In the genomic region with DNA sequence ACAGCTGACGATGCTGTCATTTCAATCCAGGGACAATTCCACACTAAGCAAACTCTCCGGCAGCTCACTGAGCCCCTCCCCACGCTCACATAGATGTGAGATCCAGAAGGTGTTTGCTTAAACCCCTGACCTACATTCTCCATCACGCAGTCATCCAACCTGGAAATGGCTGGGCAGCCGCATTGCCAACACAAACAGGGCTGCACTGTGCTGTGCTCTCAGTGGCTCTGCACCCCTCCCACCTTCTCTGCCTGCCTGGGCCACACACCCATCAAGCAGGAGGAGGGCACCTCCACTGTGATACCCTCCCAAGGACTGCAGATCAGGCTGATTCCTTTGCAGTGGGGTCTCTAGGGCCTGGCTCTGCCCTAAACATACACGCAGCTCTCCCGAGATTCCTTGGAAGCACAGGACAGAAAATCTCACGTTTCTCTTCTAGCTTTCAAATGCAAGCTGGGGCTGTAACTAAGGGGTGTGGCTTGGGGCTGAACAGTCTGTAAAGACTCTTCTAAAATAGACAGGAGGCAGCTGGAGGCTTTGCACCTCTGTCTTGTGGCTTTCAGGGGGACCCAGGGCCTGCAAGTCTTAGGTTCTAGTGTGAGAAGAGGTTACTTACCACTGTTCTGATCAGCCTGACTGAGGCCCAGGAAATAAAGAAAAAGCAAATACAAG, we compare ENCODE assay signal across 7 mouse cellular contexts.
DNase-seq lines count a peak whose midpoint lies in the region; ATAC-seq and TF ChIP-seq lines count a peak whose summit lies in the region.

No protein-coding gene starts in this region.

- H3K36me3 ChIP-seq in embryonic facial prominence, embryonic 10.5 days (replicated peaks), result no peaks in the 10 kb centered on the region
- no peaks in the 10 kb centered on the region for H3K36me3 ChIP-seq in heart, postnatal 0 days (replicated peaks; ENCODE audit: control insufficient read depth, insufficient read depth, low read length)

- ATAC-seq in heart, postnatal 0 days (ENCODE audit: insufficient read depth, low read depth), result 0 out of 2 replicates have a peak, but pooled peaks have one; percentile 43

- 51% methylated on average over 8 of the region's 8 CpGs for WGBS in embryonic facial prominence, embryonic 10.5 days
- WGBS in heart, postnatal 0 days, result 50% methylated on average over 8 of the region's 8 CpGs

- H3K9ac ChIP-seq in heart, postnatal 0 days (replicated peaks; ENCODE audit: low read depth, low read length), result no peak overlapping the region

- no peaks in the 10 kb centered on the region for H3K27me3 ChIP-seq in embryonic facial prominence, embryonic 10.5 days (replicated peaks; ENCODE audit: low read depth, poor library complexity, severe bottlenecking)
- H3K27me3 ChIP-seq in heart, postnatal 0 days (ENCODE audit: control insufficient read depth, insufficient read depth, low read length), result no peaks in the 10 kb centered on the region

- no peak for TF ChIP-seq EP300 in heart, postnatal 0 days (IDR thresholded peaks at IDR 0.05; ENCODE audit: low read depth)

- no peak for TF ChIP-seq CTCF in heart, postnatal 0 days (IDR thresholded peaks at IDR 0.05; ENCODE audit: low read depth)

- 0 out of 2 replicates have a peak overlapping the region, but pooled peaks have one; percentile 52 for H3K27ac ChIP-seq in embryonic facial prominence, embryonic 10.5 days (replicated peaks)
- H3K27ac ChIP-seq in heart, postnatal 0 days (ENCODE audit: low read depth), result no peak overlapping the region

- DNase-seq in kidney, adult 9 months, result peak; percentile 16
- no peak for DNase-seq in kidney, postnatal 36 days
- peak; percentile 26 for DNase-seq in embryonic facial prominence, embryonic 10.5 days (ENCODE audit: low spot score)
- DNase-seq in heart, postnatal 0 days (ENCODE audit: low spot score), result peak; percentile 31
- peak; percentile 38 for DNase-seq in lung, postnatal 10 days
- no peak for DNase-seq in spleen, adult 12 weeks (ENCODE audit: low spot score)
- DNase-seq in ovary, postnatal 14 days (ENCODE audit: low spot score), result no peak

- peaks cover 59% of the 10 kb centered on the region for H3K4me1 ChIP-seq in embryonic facial prominence, embryonic 10.5 days
- H3K4me1 ChIP-seq in heart, postnatal 0 days (ENCODE audit: control insufficient read depth, insufficient read depth), result no peaks in the 10 kb centered on the region; the same call in 1 of the 2 replicates

- H3K4me2 ChIP-seq in heart, postnatal 0 days (ENCODE audit: low read depth, low read length), result no peak overlapping the region

- no peaks in the 10 kb centered on the region for H3K9me3 ChIP-seq in embryonic facial prominence, embryonic 10.5 days
- H3K9me3 ChIP-seq in heart, postnatal 0 days (replicated peaks; ENCODE audit: control insufficient read depth, low read length), result no peaks in the 10 kb centered on the region

- no peak overlapping the region for H3K4me3 ChIP-seq in embryonic facial prominence, embryonic 10.5 days
- no peak overlapping the region for H3K4me3 ChIP-seq in heart, postnatal 0 days (ENCODE audit: low read depth, low read length)

Comparison
In these comparisons a context has a peak if more than half of its experiments do, and no peak if none do; other contexts are left out.
1. DNase-seq: peak in kidney, adult 9 months (single experiment), embryonic facial prominence, embryonic 10.5 days (single experiment), heart, postnatal 0 days (single experiment) and lung, postnatal 10 days (single experiment); none in kidney, postnatal 36 days (0 of 2), spleen, adult 12 weeks (single experiment) and ovary, postnatal 14 days (single experiment).